Mouse (Mus musculus) embryonic facial prominence, embryonic 13.5 days (tissue): ENCODE measurements around the gene Trp53bp2. TPM values are rescaled to one million over a fixed set of nuclear protein-coding genes. Genes with fewer than 3 reads are reported as not detected.

Experiments used
- ATAC-seq: fragments of 200-750 bp; cut with Nextera tagmentation; 2 replicates; pipeline ENCODE4 v1.8.0; 2017; ENCODE audit warnings: low read depth; ENCODE audit not compliant: insufficient number of reproducible peaks, insufficient read depth, low FRiP score, low TSS enrichment
- H3K27ac ChIP-seq: fragments of 300-500 bp; sonication (generic); 2 replicates; pipeline ENCODE4 v1.5.1; 2015; ENCODE audit warnings: moderate library complexity, mild to moderate bottlenecking, inconsistent platforms
- H3K27me3 ChIP-seq: fragments of 300-500 bp; sonication (generic); 2 replicates; pipeline ENCODE4 v1.6.1; 2015; ENCODE audit warnings: mild to moderate bottlenecking, inconsistent platforms
- H3K36me3 ChIP-seq: fragments of 300-500 bp; sonication (generic); 2 replicates; pipeline ENCODE4 v1.6.1; 2015; ENCODE audit warnings: mild to moderate bottlenecking, inconsistent platforms
- H3K4me1 ChIP-seq: fragments of 300-500 bp; sonication (generic); 2 replicates; pipeline ENCODE4 v1.6.1; 2015; ENCODE audit warnings: inconsistent platforms
- H3K4me2 ChIP-seq: fragments of 300-500 bp; sonication (generic); 2 replicates; pipeline ENCODE4 v1.6.1; 2015; ENCODE audit warnings: moderate library complexity, mild to moderate bottlenecking, inconsistent platforms
- H3K4me3 ChIP-seq: fragments of 300-500 bp; sonication (generic); 2 replicates; pipeline ENCODE4 v1.5.1; 2015; ENCODE audit warnings: mild to moderate bottlenecking, inconsistent platforms
- H3K9ac ChIP-seq: fragments of 300-500 bp; sonication (generic); 2 replicates; pipeline ENCODE4 v1.6.1; 2015; ENCODE audit warnings: mild to moderate bottlenecking, inconsistent platforms
- H3K9me3 ChIP-seq: fragments of 300-500 bp; sonication (generic); 2 replicates; pipeline ENCODE4 v1.6.1; 2016; ENCODE audit warnings: inconsistent platforms
- WGBS: fragments of 180-500 bp; shearing (Covaris S2); methylation state at CpG from one replicate; pipeline ENCODE4 v1.1.7; 2015; ENCODE audit warnings: mixed read lengths; 5-methylcytosine and 5-hydroxymethylcytosine counted together
- polyA plus RNA-seq: library from polyadenylated mRNA; unstranded; fragments of >200 nt; fragmentation: Nextera tagmentation; extraction: Ambion mirVana; gene quantifications from 2 replicates; pipeline ENCODE4 v1.2.1, GENCODE M21; 2015

The Trp53bp2 gene
- polyA plus RNA-seq: 25.2 and 26.5 TPM in 2 replicates

DNA sequence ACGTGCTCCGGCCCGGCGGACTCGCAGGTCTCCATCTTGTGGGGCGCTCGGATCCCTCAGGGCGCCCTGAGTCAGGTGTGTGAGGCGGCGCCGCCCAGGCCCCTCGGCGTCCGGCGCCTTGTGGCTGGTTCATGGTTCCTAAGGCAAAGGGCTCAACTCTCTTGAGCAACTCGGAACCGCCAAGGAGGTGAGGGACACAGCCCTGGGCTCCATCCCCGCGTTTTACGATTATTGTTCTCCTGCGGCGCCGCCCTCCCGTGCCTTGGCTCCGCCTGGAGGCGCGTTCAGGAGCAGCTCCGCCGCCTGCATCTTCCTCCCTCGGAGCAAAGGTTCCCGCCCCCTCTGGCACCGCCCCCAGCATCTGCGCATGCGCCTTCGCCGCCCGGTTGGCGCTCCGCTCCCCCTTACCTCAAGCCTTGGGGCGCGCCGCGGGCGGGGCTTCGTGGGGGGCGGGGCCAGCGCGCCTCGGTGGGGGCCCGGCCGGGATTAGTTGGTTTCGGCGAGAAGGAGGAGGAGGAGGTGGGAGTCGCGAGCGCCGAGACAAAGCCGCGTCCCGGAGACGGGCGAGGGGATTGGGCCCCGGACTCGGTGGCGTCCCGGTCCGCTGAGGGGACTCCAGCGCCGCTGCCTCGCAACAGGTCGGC lies at the start of gene Trp53bp2:
TSS of gene Trp53bp2 (plus strand) at position 489 of the 644 bp plus-strand sequence.
- no peaks in the 10 kb centered on the region for H3K27me3 ChIP-seq
- peak within 1 kb of the TSS; percentile 97 for H3K9ac ChIP-seq
- H3K4me1 ChIP-seq: peaks cover 38% of the 10 kb centered on the region
- H3K4me3 ChIP-seq: peak within 1 kb of the TSS; percentile 89
- no peaks in the 10 kb centered on the region for H3K36me3 ChIP-seq
- peak within 1 kb of the TSS; percentile 93 for H3K27ac ChIP-seq
- peak; percentile 96 for ATAC-seq
- WGBS: under 1% methylated on average over 67 of the region's 71 CpGs
- no peaks in the 10 kb centered on the region for H3K9me3 ChIP-seq
- peak within 1 kb of the TSS; percentile 75 for H3K4me2 ChIP-seq

- H3K9ac ChIP-seq: no peak overlapping the region
- no peaks in the 10 kb centered on the region for H3K36me3 ChIP-seq
- whole genome bisulfite sequencing: 85% methylated on average over 5 of the region's 5 CpGs
- H3K4me2 ChIP-seq: no peak overlapping the region
- H3K4me1 ChIP-seq: peaks cover 10% of the 10 kb centered on the region
- no peak overlapping the region for H3K27ac ChIP-seq
- H3K9me3 ChIP-seq: no peaks in the 10 kb centered on the region
- no peaks in the 10 kb centered on the region for H3K27me3 ChIP-seq
- no peak overlapping the region for H3K4me3 ChIP-seq
- no peak for ATAC-seq
Measured at GRCm38 (mm10) chr1:182362703-182363102, 46.3 kb upstream of the Trp53bp2 start.

- no peak for ATAC-seq
Measured at GRCm38 (mm10) chr1:182363683-182364404, 45.1 kb upstream of the Trp53bp2 start.

DNA sequence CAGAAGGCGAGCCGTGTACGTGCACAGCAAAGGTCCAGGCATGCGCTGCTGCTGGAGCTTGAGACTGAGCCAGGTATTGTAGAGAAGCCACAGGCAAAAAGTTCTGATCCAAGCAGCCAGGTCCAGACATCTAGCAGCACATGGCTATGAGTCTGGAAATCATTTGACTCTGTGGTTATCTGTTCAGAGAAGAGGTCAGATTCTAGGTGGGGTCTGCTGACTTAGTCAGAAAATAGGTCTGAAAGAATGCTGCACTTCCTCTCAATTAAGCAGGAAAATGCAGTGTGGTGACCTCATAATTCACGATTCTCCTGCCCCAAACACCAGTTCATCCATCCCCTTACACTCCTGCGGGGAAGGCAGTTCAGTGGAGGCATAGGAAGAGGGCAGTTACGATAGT lies 40.7 kb upstream of the Trp53bp2 start:
- Histone ChIP-seq H3K4me1 (peaks cover 28% of the 10 kb centered on the region), H3K27me3 (no peaks in the 10 kb centered on the region), H3K9me3 (no peaks in the 10 kb centered on the region), H3K36me3 (no peaks in the 10 kb centered on the region), H3K9ac (no peak overlapping the region), H3K4me2 (no peak overlapping the region), H3K4me3 (no peak overlapping the region), H3K27ac (no peak overlapping the region)
- no peak for ATAC-seq
- 55% methylated on average over 7 of the region's 7 CpGs for WGBS

More at GRCm38 (mm10) chr1:182363683-182364404, 45.1 kb upstream of the Trp53bp2 start:
- Histone ChIP-seq H3K9ac (no peak overlapping the region), H3K9me3 (no peaks in the 10 kb centered on the region), H3K27me3 (no peaks in the 10 kb centered on the region), H3K4me1 (peaks cover 22% of the 10 kb centered on the region), H3K36me3 (no peaks in the 10 kb centered on the region), H3K4me2 (no peak overlapping the region), H3K27ac (no peak overlapping the region), H3K4me3 (no peak overlapping the region)
- 57% methylated on average over 12 of the region's 12 CpGs for WGBS

GRCm38 (mm10) chr1:182368782-182369181 lies 40.2 kb upstream of the Trp53bp2 start:
- H3K36me3 ChIP-seq: no peaks in the 10 kb centered on the region
- no peak overlapping the region for H3K4me3 ChIP-seq
- no peaks in the 10 kb centered on the region for H3K27me3 ChIP-seq
- H3K9me3 ChIP-seq: no peaks in the 10 kb centered on the region
- no peak overlapping the region for H3K27ac ChIP-seq
- peaks cover 23% of the 10 kb centered on the region for H3K4me1 ChIP-seq
- ATAC-seq: no peak
- H3K4me2 ChIP-seq: no peak overlapping the region
- H3K9ac ChIP-seq: no peak overlapping the region
- WGBS: 36% methylated on average over 8 of the region's 8 CpGs

DNA sequence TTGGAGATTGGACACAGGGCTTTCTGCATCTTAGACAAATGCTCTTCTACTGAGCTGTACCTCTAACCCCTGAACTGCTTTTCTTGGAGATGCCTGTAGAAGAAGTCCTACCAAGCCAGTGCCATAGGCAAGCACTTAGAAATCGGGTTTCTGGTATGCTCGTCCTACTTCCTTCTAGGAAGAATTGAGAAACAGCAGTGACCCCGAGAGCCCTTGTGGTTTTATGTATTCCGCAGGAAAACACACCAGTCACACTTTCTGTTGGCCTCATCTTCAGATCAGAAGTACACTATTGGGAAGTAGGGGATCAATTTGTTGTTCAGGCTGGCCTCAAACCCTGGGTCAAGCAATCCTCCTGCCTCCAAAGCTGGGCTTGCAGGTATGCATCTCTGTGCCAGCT lies 39.5 kb upstream of the Trp53bp2 start:
- Histone ChIP-seq H3K4me2 (no peak overlapping the region), H3K27ac (no peak overlapping the region), H3K4me1 (peaks cover 21% of the 10 kb centered on the region), H3K36me3 (no peaks in the 10 kb centered on the region), H3K27me3 (no peaks in the 10 kb centered on the region), H3K4me3 (no peak overlapping the region), H3K9ac (no peak overlapping the region), H3K9me3 (no peaks in the 10 kb centered on the region)
- whole genome bisulfite sequencing: 66% methylated on average over 4 of the region's 4 CpGs
- ATAC-seq: no peak

- H3K27me3 ChIP-seq: no peaks in the 10 kb centered on the region; the same call in 1 of the 2 replicates
- peaks cover 21% of the 10 kb centered on the region for H3K4me1 ChIP-seq
- no peak overlapping the region for H3K4me2 ChIP-seq
- no peaks in the 10 kb centered on the region for H3K36me3 ChIP-seq
- no peak overlapping the region for H3K9ac ChIP-seq
- no peak overlapping the region for H3K4me3 ChIP-seq
- H3K27ac ChIP-seq: no peak overlapping the region
- WGBS: 83% methylated on average over 8 of the region's 8 CpGs
- no peak for ATAC-seq
- H3K9me3 ChIP-seq: no peaks in the 10 kb centered on the region
Measured at GRCm38 (mm10) chr1:182371891-182372290, 37.1 kb upstream of the Trp53bp2 start.

- ATAC-seq: no peak
- Histone ChIP-seq H3K4me1 (no peaks in the 10 kb centered on the region), H3K36me3 (no peaks in the 10 kb centered on the region), H3K4me2 (0 out of 2 replicates have a peak overlapping the region, but pooled peaks have one; percentile 20), H3K9me3 (no peaks in the 10 kb centered on the region), H3K4me3 (no peak overlapping the region), H3K9ac (no peak overlapping the region), H3K27me3 (no peaks in the 10 kb centered on the region; the same call in 1 of the 2 replicates), H3K27ac (no peak overlapping the region)
- WGBS: 29% methylated on average over 8 of the region's 8 CpGs
Measured at GRCm38 (mm10) chr1:182376221-182376620, 32.8 kb upstream of the Trp53bp2 start.

DNA sequence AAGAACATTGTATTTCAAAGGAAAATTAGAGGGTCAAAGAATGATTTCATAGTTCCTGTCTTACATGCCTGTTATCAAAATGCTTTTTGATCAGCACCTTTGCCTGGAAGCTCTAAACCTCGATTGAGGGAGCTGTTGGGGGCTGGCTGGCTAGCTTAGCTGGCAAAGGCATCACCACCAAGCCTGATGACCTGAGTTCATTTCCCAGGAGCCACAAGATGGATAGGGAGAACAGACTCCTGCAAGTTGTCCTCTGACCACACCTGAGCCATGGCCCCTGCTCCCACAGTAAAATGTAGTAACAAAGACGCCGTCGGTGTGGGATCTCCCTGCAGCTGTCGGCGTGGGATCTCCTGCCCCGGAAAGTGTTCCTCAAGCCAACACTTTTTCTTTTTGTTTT lies 32.1 kb upstream of the Trp53bp2 start:
- Histone ChIP-seq H3K9me3 (no peaks in the 10 kb centered on the region), H3K27ac (no peak overlapping the region), H3K4me1 (no peaks in the 10 kb centered on the region), H3K4me3 (no peak overlapping the region), H3K9ac (no peak overlapping the region), H3K4me2 (no peak overlapping the region), H3K36me3 (no peaks in the 10 kb centered on the region), H3K27me3 (no peaks in the 10 kb centered on the region; the same call in 1 of the 2 replicates)
- 85% methylated on average over 7 of the region's 7 CpGs for WGBS
- ATAC-seq: no peak

GRCm38 (mm10) chr1:182377519-182377918 lies 31.5 kb upstream of the Trp53bp2 start:
- no peak for ATAC-seq
- H3K27ac ChIP-seq: no peak overlapping the region
- 80% methylated on average over 6 of the region's 6 CpGs for WGBS
- no peaks in the 10 kb centered on the region for H3K9me3 ChIP-seq
- H3K36me3 ChIP-seq: no peaks in the 10 kb centered on the region
- H3K9ac ChIP-seq: no peak overlapping the region
- no peaks in the 10 kb centered on the region; the same call in 1 of the 2 replicates for H3K27me3 ChIP-seq
- H3K4me2 ChIP-seq: no peak overlapping the region
- H3K4me3 ChIP-seq: no peak overlapping the region
- H3K4me1 ChIP-seq: no peaks in the 10 kb centered on the region

DNA sequence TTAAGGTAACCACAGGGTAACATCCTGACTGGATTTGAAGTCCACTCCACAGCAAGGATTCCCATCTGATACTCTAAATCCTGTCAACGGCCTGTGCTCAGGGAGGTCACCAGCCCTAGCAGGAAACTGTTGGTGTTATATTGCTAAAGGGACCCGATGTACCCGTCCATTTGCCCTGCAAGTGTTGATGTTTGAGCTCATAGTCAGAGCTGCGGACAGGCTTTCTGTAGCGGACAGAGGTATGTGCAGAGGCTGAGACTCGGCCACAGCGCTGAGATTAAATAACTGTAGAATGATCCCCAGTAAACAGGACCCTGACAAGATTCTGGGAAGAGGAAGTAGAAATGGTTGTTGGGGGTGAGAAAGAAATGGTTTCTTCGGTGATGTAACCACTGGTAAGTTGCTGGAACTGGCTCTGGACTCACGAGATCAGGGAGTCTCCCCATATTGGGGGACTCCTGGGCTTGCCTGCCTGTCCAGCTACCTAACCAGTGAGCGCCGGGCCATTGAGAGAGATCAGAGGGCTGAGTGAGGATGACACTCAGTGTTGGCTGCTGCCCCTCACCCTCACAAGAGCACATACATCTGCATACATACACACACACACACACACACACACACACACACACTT lies 30.7 kb upstream of the Trp53bp2 start:
- H3K4me3 ChIP-seq: no peak overlapping the region
- no peak overlapping the region for H3K4me2 ChIP-seq
- WGBS: 79% methylated on average over 11 of the region's 11 CpGs
- H3K27me3 ChIP-seq: no peaks in the 10 kb centered on the region; the same call in 1 of the 2 replicates
- no peak overlapping the region for H3K9ac ChIP-seq
- H3K9me3 ChIP-seq: no peaks in the 10 kb centered on the region
- no peaks in the 10 kb centered on the region for H3K4me1 ChIP-seq
- no peak overlapping the region for H3K27ac ChIP-seq
- H3K36me3 ChIP-seq: no peaks in the 10 kb centered on the region
- no peak for ATAC-seq
